Mouse (Mus musculus) left cerebral cortex, adult 6 months (tissue): ENCODE data around the gene 1110057P08Rik. TPM values are rescaled to one million over a fixed set of nuclear protein-coding genes. Genes with fewer than 3 reads are reported as not detected.

ENCODE experiments used
- long read RNA-seq, 2 experiments: library from polyadenylated mRNA; unstranded; transcript quantifications; one replicate each; pipeline ENCODE4 v2.0.0; 2019 to 2020
- polyA plus RNA-seq: library from polyadenylated mRNA; unstranded; fragments of <200 nt; fragmentation: Nextera tagmentation; gene quantifications from 2 replicates; pipeline ENCODE4 v1.2.3, GENCODE M21; 2021

Gene 1110057P08Rik
- polyA plus RNA-seq: not detected in 2 replicates
- long read RNA-seq, experiment 1: 0 reads
- long read RNA-seq, experiment 2: 0 reads

DNA sequence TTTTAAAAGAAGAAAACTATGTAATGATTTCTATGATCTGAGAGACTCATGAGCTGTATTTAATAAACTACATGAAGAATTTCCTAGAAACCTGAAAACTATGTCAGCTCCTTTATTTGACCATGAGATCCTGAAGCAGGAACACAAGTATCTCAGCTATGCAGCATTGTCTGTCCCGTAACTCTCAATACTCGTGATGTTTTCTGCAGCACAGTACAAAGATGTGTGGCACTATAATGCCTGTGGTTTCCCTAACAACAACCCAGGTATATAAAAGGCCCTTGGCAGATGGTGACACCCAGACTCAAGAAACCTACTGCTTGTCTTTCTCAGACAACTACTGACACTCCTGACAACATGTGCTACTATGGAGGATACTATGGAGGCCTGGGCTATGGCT is at the start of gene 1110057P08Rik:
Gene 1110057P08Rik (plus strand): TSS at position 301 of the 400 bp plus-strand sequence.

GRCm38 (mm10) chr16:89140551-89140950 is 34.0 kb upstream of the 1110057P08Rik start, which contains the start of gene Gm6358:
Gene Gm6358 (plus strand): TSS chr16:89140851.

GRCm38 (mm10) chr16:89150786-89151185 is 23.7 kb upstream of the 1110057P08Rik start, which contains the start of gene Gm10061:
Gene Gm10061 (plus strand): TSS chr16:89151086.

GRCm38 (mm10) chr16:89157652-89158051 is 16.9 kb upstream of the 1110057P08Rik start, which contains the start of gene Gm9789:
Gene Gm9789 (plus strand): TSS chr16:89157952.

GRCm38 (mm10) chr16:89169190-89169589 is 5.3 kb upstream of the 1110057P08Rik start, which contains the start of gene Gm7735:
Gene Gm7735 (plus strand): TSS chr16:89169490.

DNA sequence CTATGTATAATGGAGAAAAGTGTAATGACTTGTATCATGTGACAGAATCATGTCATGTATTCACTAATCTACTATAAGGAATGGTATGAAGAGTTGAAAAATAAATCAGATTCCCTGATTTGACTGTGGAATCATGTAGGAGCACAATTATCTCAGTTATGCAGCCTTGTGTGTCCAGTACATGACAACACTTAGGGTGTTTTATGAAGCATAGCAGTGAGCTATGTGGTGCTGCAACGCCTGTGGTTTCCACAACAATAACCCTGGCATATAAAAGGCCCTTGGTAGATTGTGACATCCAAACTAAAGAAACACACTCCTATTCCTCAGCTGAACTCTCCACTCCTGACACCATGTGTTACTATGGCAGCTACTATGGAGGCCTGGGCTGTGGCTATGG is 31.0 kb downstream of the 1110057P08Rik start, which contains the start of gene Krtap20-2:
Gene Krtap20-2 (plus strand): TSS at position 301 of the 400 bp plus-strand sequence.

Other genes with a start within 250 kb of the 1110057P08Rik start
- gene Krtap19-9b, start 242.5 kb upstream of the 1110057P08Rik start, polyA plus RNA-seq: not detected in 2 replicates
- gene Krtap16-3, start 211.9 kb upstream of the 1110057P08Rik start, polyA plus RNA-seq: not detected in 2 replicates
- not detected in 2 replicates for gene Krtap22-2, start 164.0 kb upstream of the 1110057P08Rik start, polyA plus RNA-seq
- gene Gm10229, start 159.5 kb upstream of the 1110057P08Rik start, polyA plus RNA-seq: not detected in 2 replicates
- not detected in 2 replicates for gene Krtap6-1, start 143.0 kb upstream of the 1110057P08Rik start, polyA plus RNA-seq
- gene Gm10228, start 133.3 kb upstream of the 1110057P08Rik start, polyA plus RNA-seq: not detected in 2 replicates
- not detected in 2 replicates for gene Krtap6-5, start 126.9 kb upstream of the 1110057P08Rik start, polyA plus RNA-seq
- not detected in 2 replicates for gene 1110025L11Rik, start 110.7 kb upstream of the 1110057P08Rik start, polyA plus RNA-seq
- not detected in 2 replicates for gene Krtap6-3, start 90.7 kb upstream of the 1110057P08Rik start, polyA plus RNA-seq
- not detected in 2 replicates for gene Gm6358, start 33.9 kb upstream of the 1110057P08Rik start, polyA plus RNA-seq
- gene Gm10061, start 23.6 kb upstream of the 1110057P08Rik start, polyA plus RNA-seq: not detected in 2 replicates
- not detected in 2 replicates for gene Gm9789, start 16.8 kb upstream of the 1110057P08Rik start, polyA plus RNA-seq
- gene Gm7735, start 5.2 kb upstream of the 1110057P08Rik start, polyA plus RNA-seq: not detected in 2 replicates
- gene Krtap20-2, start 31.1 kb downstream of the 1110057P08Rik start, polyA plus RNA-seq: not detected in 2 replicates
- not detected in 2 replicates for gene Krtap21-1, start 229.1 kb downstream of the 1110057P08Rik start, polyA plus RNA-seq
- gene Krtap6-2, start 245.4 kb downstream of the 1110057P08Rik start, polyA plus RNA-seq: not detected in 2 replicates